Mouse (Mus musculus): ENCODE measurements at regions not wholly inside any gene's neighbourhood (a gene's known extent, or its start where the extent isn't known, plus 50 kb on each side); places are given as distances from the start of the nearest gene placed in this dataset.

DNA sequence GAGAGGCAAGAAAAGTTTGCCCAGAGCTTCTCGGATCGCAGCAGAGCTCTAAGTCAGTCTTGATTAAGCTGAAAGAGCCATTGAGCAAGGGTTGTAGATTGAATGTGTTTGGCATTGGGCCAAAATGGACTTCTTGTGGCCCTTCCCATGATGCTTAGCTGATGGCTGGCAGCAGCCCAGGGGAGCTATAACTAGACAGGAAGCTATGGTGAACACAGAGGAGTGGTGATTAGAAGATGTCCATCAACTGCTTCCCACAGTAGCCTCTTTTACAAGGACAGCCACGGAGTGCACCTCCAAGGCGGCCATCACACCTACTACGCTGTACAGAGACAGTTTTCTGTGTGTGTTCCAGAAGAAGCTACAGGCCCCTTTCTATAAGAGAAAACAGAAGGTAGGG is 116.4 kb upstream of the Map1b start:
- TF ChIP-seq POLR2A (IDR thresholded peaks at IDR 0.05; ENCODE audit: borderline replicate concordance, extremely low read depth, insufficient read depth, insufficient read length, poor library complexity, severe bottlenecking) (no peak), CTCF (IDR thresholded peaks at IDR 0.05; ENCODE audit: borderline replicate concordance, extremely low read depth, insufficient read depth, insufficient read length) (no peak)

Data from brain, embryonic 14.5 days (tissue).